Mouse (Mus musculus): Measurements from ENCODE around the gene Rhbdl1.

- TF ChIP-seq CTCF (IDR thresholded peaks at IDR 0.05; ENCODE audit: borderline replicate concordance, control insufficient read depth, extremely low read depth, insufficient read depth, low read length, poor library complexity) = no peak
- TF ChIP-seq POLR2A (IDR thresholded peaks at IDR 0.05; ENCODE audit: control insufficient read depth, extremely low read depth, insufficient read depth, low read length, poor library complexity) = no peak
Measured at GRCm38 (mm10) chr17:25795609-25796092, 41.4 kb downstream of the Rhbdl1 start, which contains the start of gene AC134908.4.

All from thymus, adult 2 months (tissue).